Mouse (Mus musculus): ENCODE results near the gene Camk2n1. TPM values are rescaled to one million over a fixed set of nuclear protein-coding genes. Genes with fewer than 3 reads are reported as not detected.

Camk2n1 gene
- total RNA-seq, 2 experiments from 2014 or later, result 1,236 to 1,427 TPM

DNA sequence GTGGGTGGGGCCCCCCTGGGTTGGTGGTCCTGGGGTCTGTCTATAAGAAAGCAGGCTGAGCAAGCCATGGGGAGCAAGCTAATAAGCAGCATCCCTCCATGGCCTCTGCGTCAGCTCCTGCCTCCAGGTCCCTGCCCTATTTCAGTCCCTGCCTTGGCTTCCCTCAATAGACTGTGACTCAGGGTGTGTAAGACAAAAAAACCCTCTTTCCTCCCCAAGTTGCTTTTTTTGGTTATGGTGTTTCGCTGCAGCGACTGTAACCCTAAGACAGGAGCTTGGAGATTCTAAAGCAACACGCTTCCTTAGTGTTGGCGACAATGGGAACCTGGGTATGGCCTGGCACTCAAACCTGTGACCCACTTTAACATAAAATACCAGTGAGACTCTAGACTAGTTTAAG is 7.4 kb downstream of the Camk2n1 start:
- intact Hi-C loops (cut with DNase I), result no loop called here
- no peak for DNase-seq (ENCODE audit: low spot score in 2 of 2)

DNA sequence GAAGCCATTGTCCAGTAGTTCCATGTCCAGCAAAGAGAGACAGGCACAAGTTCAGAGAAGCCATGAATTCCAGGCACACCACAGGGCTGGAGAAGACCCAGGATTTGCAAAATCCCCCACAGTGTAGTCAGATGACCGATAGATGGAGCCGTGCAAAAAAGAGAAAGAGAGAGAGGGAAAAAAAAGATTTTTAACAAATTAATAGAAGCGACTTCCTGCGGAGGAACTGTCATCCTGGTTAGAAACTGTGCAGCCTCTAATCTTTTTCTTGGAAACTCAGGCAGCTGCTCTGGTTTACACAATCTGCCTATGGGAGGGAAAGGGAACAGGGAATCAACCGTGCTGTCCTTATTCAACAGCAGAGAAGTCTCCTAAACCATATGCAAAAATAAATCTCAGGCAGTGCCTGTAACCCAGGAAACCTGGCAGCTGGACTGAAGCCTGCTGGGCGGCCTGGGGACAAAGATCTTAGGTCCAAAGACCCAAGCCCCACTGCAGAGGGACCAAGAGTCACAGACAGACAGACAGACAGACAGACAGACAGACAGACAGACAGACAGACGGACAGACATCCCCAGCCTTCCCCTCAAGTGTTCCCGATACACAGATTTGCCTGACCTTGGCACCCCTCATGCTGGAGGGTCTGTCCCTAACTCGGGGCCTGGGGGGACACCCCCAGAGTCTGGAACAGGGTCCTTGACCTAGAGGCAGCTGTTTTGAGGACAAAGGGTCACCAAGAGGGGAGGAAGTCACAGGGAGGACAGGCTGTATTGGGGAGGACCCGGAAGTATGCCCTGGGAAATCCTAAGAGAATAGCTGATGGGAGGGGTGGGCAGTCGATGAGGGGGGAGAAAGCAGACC is 9.1 kb downstream of the Camk2n1 start:
- intact Hi-C loops (cut with DNase I), result loop anchor here (2.0 kb wide), 1 partner anchor 42 kb away; no protein-coding TSS in a partner anchor
- peak in 1 of 2 experiments; percentile 49 for DNase-seq (ENCODE audit: low spot score in 2 of 2)

GRCm38 (mm10) chr4:138463832-138464487 is 9.8 kb downstream of the Camk2n1 start:
- intact Hi-C loops (cut with DNase I), result loop anchor here (2.0 kb wide), 1 partner anchor 41 kb away; no protein-coding TSS in a partner anchor
- DNase-seq (ENCODE audit: low spot score in 2 of 2), result peak in 1 of 2 experiments; percentile 49

- intact Hi-C loops (cut with DNase I), result no loop called here
- peak in 1 of 2 experiments; percentile 40 for DNase-seq (ENCODE audit: low spot score in 2 of 2)
These were observed 10.7 kb downstream of the Camk2n1 start for GRCm38 (mm10) chr4:138464667-138465353.

DNA sequence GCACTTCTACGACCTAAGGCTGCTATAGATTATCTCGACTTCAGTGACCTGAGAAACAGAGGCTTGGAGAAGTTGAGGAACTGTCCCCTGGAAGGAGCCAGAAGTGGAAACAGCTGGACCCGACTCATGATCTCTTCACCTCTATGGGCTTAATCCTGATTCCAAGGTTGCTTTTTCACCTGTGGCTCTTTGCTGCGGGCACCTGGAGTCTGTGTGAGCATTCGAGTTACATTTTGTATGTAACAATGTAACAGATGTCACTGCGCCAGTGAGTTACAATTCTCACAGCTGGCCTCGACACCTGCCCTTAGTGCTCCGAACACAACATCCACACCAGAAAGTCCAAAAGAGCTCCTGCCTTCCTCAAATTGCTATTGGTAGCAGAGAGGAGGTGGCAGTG is 11.3 kb downstream of the Camk2n1 start:
- intact Hi-C loops (cut with DNase I), result no loop called here
- DNase-seq (ENCODE audit: low spot score in 2 of 2), result no peak

GRCm38 (mm10) chr4:138466690-138467089 is 12.6 kb downstream of the Camk2n1 start:
- intact Hi-C loops (cut with DNase I), result no loop called here

DNA sequence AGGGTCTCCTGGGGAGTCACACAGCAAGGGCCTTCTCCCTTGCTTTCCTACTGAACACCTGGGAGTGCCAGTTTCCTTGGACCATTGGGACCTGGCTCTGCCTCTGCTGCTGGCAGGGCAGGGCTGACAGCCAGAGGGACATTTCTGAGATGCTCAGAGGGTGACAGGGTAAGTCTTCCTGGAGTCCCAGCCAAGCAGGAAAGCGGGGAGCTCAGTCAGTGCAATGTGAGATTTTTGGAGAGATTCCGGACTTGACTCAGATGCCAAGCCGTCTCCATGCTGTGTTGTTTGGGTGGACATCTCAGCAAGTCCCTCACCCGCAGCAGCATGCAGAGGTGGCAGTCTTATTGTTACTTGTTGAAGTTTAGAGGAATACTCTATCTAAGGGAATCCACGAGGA is 13.3 kb downstream of the Camk2n1 start:
- intact Hi-C loops (cut with DNase I), result no loop called here
- no peak for DNase-seq (ENCODE audit: low spot score in 2 of 2)

More at GRCm38 (mm10) chr4:138466690-138467089, 12.6 kb downstream of the Camk2n1 start:
- no peak for DNase-seq (ENCODE audit: low spot score in 2 of 2)

- intact Hi-C loops (cut with DNase I), result no loop called here
- DNase-seq (ENCODE audit: low spot score in 2 of 2), result peak in 1 of 2 experiments; percentile 68
These were observed 15.0 kb downstream of the Camk2n1 start for GRCm38 (mm10) chr4:138469080-138469479.

DNA sequence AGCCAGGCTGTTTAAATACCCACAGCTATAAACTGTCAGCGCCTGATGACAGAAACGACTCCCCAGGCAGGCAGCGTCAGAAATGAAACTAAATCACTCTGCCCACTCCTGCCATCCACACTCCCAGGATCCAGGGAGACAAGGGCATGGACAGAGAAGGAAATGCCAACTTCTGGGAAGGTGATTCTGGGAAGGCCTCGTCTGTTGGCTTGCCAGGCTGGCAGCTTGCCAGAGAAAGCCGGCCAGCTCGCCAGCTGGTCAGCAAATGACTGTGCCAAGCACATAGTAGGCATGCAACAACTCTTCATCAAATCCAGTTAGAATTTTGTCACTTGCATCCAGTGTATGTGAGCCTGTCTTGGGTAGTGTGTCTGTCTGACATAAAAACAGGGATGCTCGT is 17.1 kb downstream of the Camk2n1 start:
- intact Hi-C loops (cut with DNase I), result no loop called here

DNA sequence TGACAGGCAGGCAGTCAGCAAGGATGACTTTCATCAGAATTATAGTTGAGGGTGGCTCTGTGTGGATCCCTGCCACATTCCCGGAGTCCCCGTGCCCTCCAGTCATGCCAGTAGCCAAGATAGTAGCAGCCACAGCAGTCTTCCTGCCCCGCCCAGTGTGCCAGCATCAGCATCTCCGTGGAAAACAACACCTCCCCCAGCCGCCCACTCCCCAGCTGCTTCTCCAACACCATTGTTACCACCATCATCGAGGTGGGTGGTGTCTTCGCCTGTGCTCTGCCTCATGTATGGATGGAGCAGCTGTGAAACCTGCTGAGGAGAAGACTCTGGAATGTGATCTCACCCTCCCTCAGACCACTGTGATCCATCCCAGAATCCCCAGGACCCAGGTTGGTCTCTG is 25.5 kb downstream of the Camk2n1 start:
- intact Hi-C loops (cut with DNase I), result no loop called here
- DNase-seq (ENCODE audit: low spot score in 2 of 2), result peak; percentile 85 to 90

More for the DNA sequence above, 17.1 kb downstream of the Camk2n1 start:
- DNase-seq (ENCODE audit: low spot score in 2 of 2), result no peak

GRCm38 (mm10) chr4:138480962-138481361 is 26.8 kb downstream of the Camk2n1 start:
- intact Hi-C loops (cut with DNase I), result no loop called here
- DNase-seq (ENCODE audit: low spot score in 2 of 2), result no peak

GRCm38 (mm10) chr4:138482721-138483120 is 28.6 kb downstream of the Camk2n1 start:
- intact Hi-C loops (cut with DNase I), result no loop called here
- no peak for DNase-seq (ENCODE audit: low spot score in 2 of 2)

DNA sequence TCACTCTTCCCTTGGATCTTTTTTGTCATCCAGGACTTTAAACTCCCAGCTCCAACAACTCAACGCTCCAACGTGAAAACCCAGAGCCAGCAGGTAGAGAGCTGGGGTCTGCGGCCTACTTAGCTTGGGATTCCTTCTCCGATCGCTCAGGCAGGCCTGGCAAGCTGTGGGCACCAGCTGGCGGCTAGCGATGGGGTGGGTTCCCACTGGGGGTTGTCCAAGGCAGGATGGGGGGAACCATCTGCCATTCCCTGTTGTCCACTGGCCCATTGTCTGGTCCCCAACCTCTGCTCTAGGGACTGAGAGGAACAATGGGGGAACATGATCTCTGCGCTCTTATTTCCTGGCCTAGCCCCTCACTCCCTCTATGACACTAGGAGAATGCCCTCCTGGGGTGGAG is 34.1 kb downstream of the Camk2n1 start:
- intact Hi-C loops (cut with DNase I), result no loop called here
- DNase-seq (ENCODE audit: low spot score in 2 of 2), result no peak

GRCm38 (mm10) chr4:138491088-138491487 is 37.0 kb downstream of the Camk2n1 start:
- intact Hi-C loops (cut with DNase I), result no loop called here
- DNase-seq (ENCODE audit: low spot score in 2 of 2), result no peak

DNA sequence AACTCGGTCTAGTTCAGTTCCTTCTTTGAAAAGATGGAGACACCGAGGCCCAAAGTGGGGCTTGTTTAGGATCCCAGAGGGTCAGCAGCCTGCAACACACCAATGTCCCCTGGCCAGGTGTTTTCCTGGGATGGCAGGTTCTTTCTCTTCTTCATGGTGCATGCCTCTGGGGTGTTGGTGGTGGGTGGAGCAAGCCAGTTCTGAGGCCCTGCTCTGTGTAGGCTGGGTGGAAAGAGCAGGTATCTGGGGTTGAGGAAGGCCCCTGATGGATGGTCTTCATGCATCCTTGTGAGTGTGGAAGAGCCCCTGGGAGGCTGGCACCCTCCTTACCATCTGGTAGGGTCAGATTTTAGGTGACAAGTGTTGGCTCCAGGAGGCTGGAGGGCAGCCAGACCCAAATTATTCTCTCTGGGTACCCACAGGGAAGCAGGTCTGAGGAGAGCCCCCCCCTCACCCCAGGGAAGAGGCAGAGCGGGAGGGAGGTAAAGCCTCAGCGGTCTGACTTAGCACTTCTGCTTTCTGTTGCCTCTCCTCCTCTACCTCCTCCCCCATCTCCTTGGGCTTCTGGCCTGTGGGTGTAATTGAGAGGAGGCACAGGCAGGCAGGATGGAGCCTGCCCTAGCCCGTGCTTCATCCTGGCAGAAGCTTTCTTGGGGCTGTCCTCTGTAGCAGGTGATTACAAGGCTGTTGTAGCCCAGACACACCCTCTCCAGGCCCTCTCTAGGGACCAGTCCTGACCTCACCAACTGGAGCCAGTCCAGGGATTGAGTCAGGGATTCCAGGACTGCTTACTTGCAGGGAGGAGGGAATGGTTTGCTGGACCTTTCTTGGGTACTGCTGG is 39.3 kb downstream of the Camk2n1 start:
- no peak for DNase-seq (ENCODE audit: low spot score in 2 of 2)
- intact Hi-C loops (cut with DNase I), result no loop called here

DNA sequence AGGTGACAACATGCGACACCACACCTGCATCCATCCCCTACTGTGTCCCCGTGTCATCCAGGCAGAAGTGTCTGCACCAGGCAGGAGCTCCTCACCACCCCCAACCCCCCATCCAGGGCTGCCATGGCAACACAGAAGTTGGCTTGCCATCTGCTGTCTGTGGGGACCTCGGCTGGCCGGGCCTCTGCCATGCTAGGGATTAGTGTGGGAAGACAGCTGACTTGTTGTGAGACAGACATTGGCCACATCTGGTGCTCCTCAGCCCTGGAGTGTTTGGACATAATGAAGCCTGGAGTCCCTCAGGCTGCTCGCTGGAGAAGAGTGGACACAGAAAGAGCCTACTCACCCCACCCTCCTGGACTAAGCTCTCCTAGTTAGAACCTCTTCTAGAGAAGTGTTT is 40.8 kb downstream of the Camk2n1 start:
- intact Hi-C loops (cut with DNase I), result no loop called here
- no peak for DNase-seq (ENCODE audit: low spot score in 2 of 2)

DNA sequence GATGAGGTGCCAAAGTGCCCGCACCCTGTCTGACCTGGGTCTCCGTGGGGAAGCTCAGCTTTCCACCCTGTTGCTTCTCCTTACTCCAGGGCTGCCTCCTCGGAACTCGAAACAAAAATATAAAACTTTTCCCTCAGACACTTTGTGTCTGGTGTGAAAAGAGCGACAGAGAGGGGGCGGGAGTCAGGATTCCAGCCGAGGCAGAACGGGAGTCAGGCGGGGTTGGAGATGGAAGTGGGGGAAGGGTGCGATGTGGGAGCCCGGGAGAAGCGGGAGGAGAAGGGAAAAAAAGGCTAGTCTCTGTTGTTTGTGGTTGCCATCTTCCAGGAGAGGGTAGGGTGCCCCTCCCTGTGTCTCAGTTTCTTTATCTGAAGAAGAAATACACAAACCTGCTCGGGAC is 41.7 kb downstream of the Camk2n1 start:
- intact Hi-C loops (cut with DNase I), result no loop called here
- no peak for DNase-seq (ENCODE audit: low spot score in 2 of 2)

- intact Hi-C loops (cut with DNase I), result no loop called here
These were observed 42.8 kb downstream of the Camk2n1 start for GRCm38 (mm10) chr4:138496746-138497520.

More at GRCm38 (mm10) chr4:138496746-138497520, 42.8 kb downstream of the Camk2n1 start:
- DNase-seq (ENCODE audit: low spot score in 2 of 2), result no peak

Data from left cerebral cortex, postnatal 36 days (tissue).